Mouse (Mus musculus): Measurements from ENCODE around the gene Mrpl50. TPM values are rescaled to one million over a fixed set of nuclear protein-coding genes. Genes with fewer than 3 reads are reported as not detected.

The Mrpl50 gene
- polyA plus RNA-seq, 1 experiment from 2014 or later = 74.3 TPM

- no peaks in the 10 kb centered on the region for H3K36me3 ChIP-seq (ENCODE audit: control insufficient read depth, insufficient read depth, low read length)
- 74% methylated on average over 6 of the region's 6 CpGs for WGBS
- no peak overlapping the region for H3K4me3 ChIP-seq (ENCODE audit: low read length)
- no peak for ATAC-seq
- no peaks in the 10 kb centered on the region for H3K9me3 ChIP-seq (ENCODE audit: control insufficient read depth, low read length)
- no peak overlapping the region for H3K9ac ChIP-seq (ENCODE audit: low read depth, low read length)
- no peaks in the 10 kb centered on the region for H3K4me1 ChIP-seq (ENCODE audit: control insufficient read depth, insufficient read depth, low read depth, low read length)
- no peak overlapping the region for H3K27ac ChIP-seq (ENCODE audit: low read depth, low read length)
- no peaks in the 10 kb centered on the region for H3K27me3 ChIP-seq (replicated peaks; ENCODE audit: control insufficient read depth, insufficient read depth, low read length)
- no peak overlapping the region for H3K4me2 ChIP-seq (ENCODE audit: low read length)
These were observed 26.1 kb upstream of the Mrpl50 start for GRCm38 (mm10) chr4:49546873-49547543.

DNA sequence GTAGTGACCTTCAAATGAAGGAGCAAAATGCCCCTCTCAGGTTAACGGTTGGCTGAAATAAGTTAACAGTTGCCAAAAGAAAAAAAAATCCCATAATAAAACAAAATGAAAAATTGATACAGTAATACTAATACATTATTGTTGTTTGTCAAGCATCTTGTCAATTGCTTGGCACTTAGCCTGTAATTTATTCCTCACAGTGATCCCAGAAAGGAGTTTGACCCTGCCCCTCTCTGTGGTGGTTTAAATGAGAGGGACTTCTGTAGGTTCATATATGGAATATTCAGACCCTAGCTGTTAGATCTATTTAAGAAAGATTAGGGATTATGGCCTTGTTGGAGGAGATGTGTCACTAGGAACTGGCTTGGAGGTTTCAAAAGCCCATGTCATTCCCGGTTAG is 25.1 kb upstream of the Mrpl50 start:
- 91% methylated on average over 2 of the region's 2 CpGs for WGBS
- Histone ChIP-seq H3K4me3 (ENCODE audit: low read length) (no peak overlapping the region), H3K9ac (ENCODE audit: low read depth, low read length) (no peak overlapping the region), H3K4me2 (ENCODE audit: low read length) (no peak overlapping the region), H3K27me3 (replicated peaks; ENCODE audit: control insufficient read depth, insufficient read depth, low read length) (no peaks in the 10 kb centered on the region), H3K27ac (ENCODE audit: low read depth, low read length) (no peak overlapping the region), H3K36me3 (ENCODE audit: control insufficient read depth, insufficient read depth, low read length) (no peaks in the 10 kb centered on the region), H3K4me1 (ENCODE audit: control insufficient read depth, insufficient read depth, low read depth, low read length) (no peaks in the 10 kb centered on the region), H3K9me3 (ENCODE audit: control insufficient read depth, low read length) (no peaks in the 10 kb centered on the region)
- ATAC-seq = no peak

GRCm38 (mm10) chr4:49540966-49541365 is 20.1 kb upstream of the Mrpl50 start:
- Histone ChIP-seq H3K4me2 (ENCODE audit: low read length) (no peak overlapping the region), H3K4me3 (ENCODE audit: low read length) (no peak overlapping the region), H3K36me3 (ENCODE audit: control insufficient read depth, insufficient read depth, low read length) (no peaks in the 10 kb centered on the region), H3K9me3 (ENCODE audit: control insufficient read depth, low read length) (no peaks in the 10 kb centered on the region), H3K4me1 (ENCODE audit: control insufficient read depth, insufficient read depth, low read depth, low read length) (no peaks in the 10 kb centered on the region), H3K9ac (ENCODE audit: low read depth, low read length) (no peak overlapping the region), H3K27me3 (replicated peaks; ENCODE audit: control insufficient read depth, insufficient read depth, low read length) (no peaks in the 10 kb centered on the region), H3K27ac (ENCODE audit: low read depth, low read length) (no peak overlapping the region)
- 76% methylated on average over 3 of the region's 3 CpGs for WGBS
- no peak for ATAC-seq

DNA sequence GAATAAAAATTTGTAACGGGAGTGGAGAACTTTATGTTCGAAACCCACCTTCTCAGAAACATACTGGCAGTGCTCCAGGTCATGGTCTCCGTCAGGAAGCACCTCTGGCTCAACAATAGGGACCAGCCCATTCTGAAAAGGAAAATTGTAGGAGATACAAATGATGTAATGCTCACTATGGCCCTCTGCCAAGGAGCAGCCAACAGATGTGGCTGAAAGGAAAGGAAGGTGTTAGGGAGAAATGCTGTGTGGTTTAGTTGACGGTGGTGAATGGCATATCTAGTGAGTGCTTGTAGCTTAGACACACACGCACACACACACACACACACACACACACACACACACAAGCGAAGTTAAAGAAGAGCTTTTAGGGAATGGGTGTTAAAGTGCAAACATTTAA is 18.8 kb upstream of the Mrpl50 start:
- Histone ChIP-seq H3K9ac (ENCODE audit: low read depth, low read length) (no peak overlapping the region), H3K4me2 (ENCODE audit: low read length) (no peak overlapping the region), H3K27me3 (replicated peaks; ENCODE audit: control insufficient read depth, insufficient read depth, low read length) (no peaks in the 10 kb centered on the region), H3K36me3 (ENCODE audit: control insufficient read depth, insufficient read depth, low read length) (no peaks in the 10 kb centered on the region), H3K27ac (ENCODE audit: low read depth, low read length) (no peak overlapping the region), H3K9me3 (ENCODE audit: control insufficient read depth, low read length) (no peaks in the 10 kb centered on the region), H3K4me3 (ENCODE audit: low read length) (no peak overlapping the region), H3K4me1 (ENCODE audit: control insufficient read depth, insufficient read depth, low read depth, low read length) (no peaks in the 10 kb centered on the region)
- ATAC-seq = no peak
- WGBS = 68% methylated on average over 6 of the region's 6 CpGs

GRCm38 (mm10) chr4:49536671-49537070 is 15.8 kb upstream of the Mrpl50 start:
- H3K4me3 ChIP-seq (ENCODE audit: low read length) = no peak overlapping the region
- ATAC-seq = no peak
- no peak overlapping the region for H3K4me2 ChIP-seq (ENCODE audit: low read length)
- no peak overlapping the region for H3K9ac ChIP-seq (ENCODE audit: low read depth, low read length)
- H3K4me1 ChIP-seq (ENCODE audit: control insufficient read depth, insufficient read depth, low read depth, low read length) = no peaks in the 10 kb centered on the region
- peaks cover 9% of the 10 kb centered on the region; the same call in 1 of the 2 replicates for H3K36me3 ChIP-seq (ENCODE audit: control insufficient read depth, insufficient read depth, low read length)
- WGBS = 85% methylated on average over 4 of the region's 4 CpGs
- H3K27me3 ChIP-seq (replicated peaks; ENCODE audit: control insufficient read depth, insufficient read depth, low read length) = no peaks in the 10 kb centered on the region
- no peaks in the 10 kb centered on the region; the same call in 1 of the 2 replicates for H3K9me3 ChIP-seq (ENCODE audit: control insufficient read depth, low read length)
- H3K27ac ChIP-seq (ENCODE audit: low read depth, low read length) = no peak overlapping the region

- H3K27ac ChIP-seq (ENCODE audit: low read depth, low read length) = no peak overlapping the region
- no peak overlapping the region for H3K4me2 ChIP-seq (ENCODE audit: low read length)
- ATAC-seq = no peak
- H3K36me3 ChIP-seq (ENCODE audit: control insufficient read depth, insufficient read depth, low read length) = peaks cover 13% of the 10 kb centered on the region
- H3K4me1 ChIP-seq (ENCODE audit: control insufficient read depth, insufficient read depth, low read depth, low read length) = no peaks in the 10 kb centered on the region
- H3K9me3 ChIP-seq (ENCODE audit: control insufficient read depth, low read length) = peaks cover 2% of the 10 kb centered on the region; the same call in 1 of the 2 replicates
- no peak overlapping the region for H3K4me3 ChIP-seq (ENCODE audit: low read length)
- H3K27me3 ChIP-seq (replicated peaks; ENCODE audit: control insufficient read depth, insufficient read depth, low read length) = no peaks in the 10 kb centered on the region
- 97% methylated on average over 4 of the region's 4 CpGs for WGBS
- no peak overlapping the region for H3K9ac ChIP-seq (ENCODE audit: low read depth, low read length)
These were observed 14.9 kb upstream of the Mrpl50 start for GRCm38 (mm10) chr4:49535675-49536294.

DNA sequence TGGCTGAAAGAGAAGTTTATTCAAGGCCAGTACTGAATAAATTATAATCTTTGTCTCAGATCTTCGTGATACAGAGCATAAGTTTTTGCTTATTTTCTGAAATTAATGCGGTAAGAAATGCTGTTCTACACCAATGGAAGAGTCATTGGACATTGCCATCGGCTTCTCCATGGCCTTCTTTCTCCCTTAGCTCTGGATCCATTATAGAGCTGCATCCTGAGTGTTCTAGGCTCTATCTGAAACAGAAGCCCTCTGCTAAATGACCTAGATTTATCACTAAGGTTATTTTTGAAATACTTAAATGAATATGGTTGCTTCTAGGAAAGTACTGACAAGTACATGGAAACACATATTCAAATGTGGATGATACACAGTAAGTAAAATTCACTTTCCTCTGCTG is 14.1 kb upstream of the Mrpl50 start:
- Histone ChIP-seq H3K9me3 (ENCODE audit: control insufficient read depth, low read length) (peaks cover 10% of the 10 kb centered on the region), H3K27ac (ENCODE audit: low read depth, low read length) (no peak overlapping the region), H3K4me2 (ENCODE audit: low read length) (no peak overlapping the region), H3K36me3 (ENCODE audit: control insufficient read depth, insufficient read depth, low read length) (peaks cover 20% of the 10 kb centered on the region), H3K27me3 (replicated peaks; ENCODE audit: control insufficient read depth, insufficient read depth, low read length) (no peaks in the 10 kb centered on the region), H3K4me1 (ENCODE audit: control insufficient read depth, insufficient read depth, low read depth, low read length) (no peaks in the 10 kb centered on the region), H3K9ac (ENCODE audit: low read depth, low read length) (no peak overlapping the region), H3K4me3 (ENCODE audit: low read length) (no peak overlapping the region)
- ATAC-seq = no peak
- WGBS = 89% methylated on average over 3 of the region's 3 CpGs

DNA sequence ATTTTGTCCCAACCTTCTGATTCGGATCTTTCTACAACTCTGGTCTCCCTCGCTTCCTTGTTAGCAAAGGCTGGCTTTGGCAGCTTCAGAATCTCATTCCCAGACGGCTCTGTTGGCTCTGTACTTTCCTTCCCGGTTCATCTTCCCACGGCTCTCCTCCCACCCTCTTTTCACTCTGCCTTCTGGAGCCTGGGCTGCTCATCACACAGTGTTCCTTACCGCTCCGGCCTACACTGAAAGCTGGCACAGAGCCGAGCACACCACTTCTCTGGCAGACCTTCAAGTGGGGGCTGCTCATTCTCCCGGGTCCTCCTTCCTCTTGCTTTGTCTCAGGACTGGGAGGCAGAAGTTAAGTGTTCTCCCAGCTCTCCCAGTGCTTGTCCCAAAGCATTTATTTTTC is 1.7 kb upstream of the Mrpl50 start:
- Histone ChIP-seq H3K4me1 (ENCODE audit: control insufficient read depth, insufficient read depth, low read depth, low read length) (peaks cover 19% of the 10 kb centered on the region), H3K9ac (ENCODE audit: low read depth, low read length) (no peak overlapping the region), H3K27ac (ENCODE audit: low read depth, low read length) (no peak overlapping the region), H3K9me3 (ENCODE audit: control insufficient read depth, low read length) (no peaks in the 10 kb centered on the region), H3K27me3 (replicated peaks; ENCODE audit: control insufficient read depth, insufficient read depth, low read length) (no peaks in the 10 kb centered on the region), H3K4me2 (ENCODE audit: low read length) (peak overlapping the region; percentile 72; the same call in 1 of the 2 replicates), H3K36me3 (ENCODE audit: control insufficient read depth, insufficient read depth, low read length) (peaks cover 16% of the 10 kb centered on the region), H3K4me3 (ENCODE audit: low read length) (no peak overlapping the region)
- ATAC-seq = no peak
- 61% methylated on average over 9 of the region's 9 CpGs for WGBS

GRCm38 (mm10) chr4:49521346-49521745 is 453 bp upstream of the Mrpl50 start:
- H3K4me1 ChIP-seq (ENCODE audit: control insufficient read depth, insufficient read depth, low read depth, low read length) = peaks cover 19% of the 10 kb centered on the region
- H3K9ac ChIP-seq (ENCODE audit: low read depth, low read length) = peak overlapping the region; percentile 81
- peaks cover 13% of the 10 kb centered on the region; the same call in 1 of the 2 replicates for H3K36me3 ChIP-seq (ENCODE audit: control insufficient read depth, insufficient read depth, low read length)
- ATAC-seq = peak; percentile 81; the same call in 1 of the 2 replicates
- 1% methylated on average over 17 of the region's 17 CpGs for WGBS
- peak overlapping the region; percentile 72 for H3K4me2 ChIP-seq (ENCODE audit: low read length)
- H3K9me3 ChIP-seq (ENCODE audit: control insufficient read depth, low read length) = no peaks in the 10 kb centered on the region
- H3K4me3 ChIP-seq (ENCODE audit: low read length) = peak overlapping the region; percentile 61
- peak overlapping the region; percentile 60; the same call in 1 of the 2 replicates for H3K27ac ChIP-seq (ENCODE audit: low read depth, low read length)
- H3K27me3 ChIP-seq (replicated peaks; ENCODE audit: control insufficient read depth, insufficient read depth, low read length) = no peaks in the 10 kb centered on the region
